Mouse (Mus musculus) layer of hippocampus, adult 2 months (tissue): Measurements from ENCODE around the gene Pi16. TPM values are rescaled to one million over a fixed set of nuclear protein-coding genes. Genes with fewer than 3 reads are reported as not detected.
A peak's percentile ranks its signal among the peaks of the same experiment; 100 is the strongest.
"Not testable (repeated sequence)": the region's sequence is repeated elsewhere in the genome, so short reads cannot be mapped to it uniquely, and the experiment has no call there.

Experiments used
- DNase-seq, 2 experiments: peaks; one replicate each; pipeline ENCODE4 v3.0.0; 2022; ENCODE audit warnings: low spot score in 2 of 2
- H3K27ac ChIP-seq: fragments of 200-600 bp; 2 replicates; pipeline ENCODE4 v1.8.1; 2022
- H3K4me3 ChIP-seq: fragments of 200-600 bp; 2 replicates; pipeline ENCODE4 v1.8.1; 2022; ENCODE audit warnings: mild to moderate bottlenecking
- CTCF ChIP-seq: fragments of 200-600 bp; conservative IDR thresholded peaks from 2 replicates; pipeline ENCODE4 v1.8.1; 2022; ENCODE audit warnings: antibody characterized with exemption, mild to moderate bottlenecking, moderate library complexity
- long read RNA-seq, 2 experiments: library from polyadenylated mRNA; stranded (forward); transcript quantifications; one replicate each; pipeline ENCODE4 v2.0.0; 2021; ENCODE audit warnings: borderline mapping rate in 2 of 2
- total RNA-seq, 2 experiments: library from RNA; stranded (reverse); gene quantifications; 2 replicates each; pipeline ENCODE4 v1.2.3; 2021

Gene Pi16
- total RNA-seq = 1 to 10 TPM in 1 of 2 experiments, under 1 TPM in 1; 0.74 to 1.1 TPM
- long read RNA-seq, experiment 1, partial matches to known transcripts = 0 of 1 reads
- long read RNA-seq, experiment 1, other reads (novel, unspliced or antisense) = 0 of 1 reads
- long read RNA-seq, experiment 2 = 0 reads

- DNase-seq, H3K4me3 ChIP-seq, H3K27ac ChIP-seq: not testable (repeated sequence)
Measured at GRCm38 (mm10) chr17:29317380-29317779, at the start of gene Pi16. TSS of gene Pi16 (plus strand) at chr17:29317680.

GRCm38 (mm10) chr17:29267931-29268681 lies 49.4 kb upstream of the Pi16 start:
- Histone ChIP-seq H3K4me3 (peak overlapping the region; percentile 63), H3K27ac (peak overlapping the region; percentile 92)
- no peak for TF ChIP-seq CTCF
- DNase-seq = no peak

- H3K27ac ChIP-seq = peak within 1 kb of the TSS; percentile 92
- peak within 1 kb of the TSS; percentile 63 for H3K4me3 ChIP-seq
- peak; percentile 93 to 97 for DNase-seq
- TF ChIP-seq CTCF = peak; percentile 94
Measured at GRCm38 (mm10) chr17:29268682-29269348, 48.7 kb upstream of the Pi16 start, which contains the start of gene BC004004. TSS of gene BC004004 (plus strand) at chr17:29268788.

- DNase-seq = no peak
- no peak for TF ChIP-seq CTCF
- Histone ChIP-seq H3K4me3 (peak overlapping the region; percentile 63), H3K27ac (peak overlapping the region; percentile 92)
Measured at GRCm38 (mm10) chr17:29269349-29269706, 48.2 kb upstream of the Pi16 start.

GRCm38 (mm10) chr17:29270148-29270698 lies 47.3 kb upstream of the Pi16 start:
- no peak for DNase-seq
- H3K27ac ChIP-seq = no peak overlapping the region
- TF ChIP-seq CTCF = no peak
- no peak overlapping the region for H3K4me3 ChIP-seq

GRCm38 (mm10) chr17:29273156-29273555 lies 44.3 kb upstream of the Pi16 start:
- no peak for TF ChIP-seq CTCF
- DNase-seq = no peak

GRCm38 (mm10) chr17:29273889-29274288 lies 43.6 kb upstream of the Pi16 start:
- Histone ChIP-seq H3K4me3 (no peak overlapping the region), H3K27ac (no peak overlapping the region)
- TF ChIP-seq CTCF = no peak
- no peak for DNase-seq

More at GRCm38 (mm10) chr17:29273156-29273555, 44.3 kb upstream of the Pi16 start:
- H3K4me3 ChIP-seq = no peak overlapping the region
- H3K27ac ChIP-seq = no peak overlapping the region

- Histone ChIP-seq H3K27ac (no peak overlapping the region), H3K4me3 (no peak overlapping the region)
- no peak for TF ChIP-seq CTCF
- DNase-seq = no peak
Measured at GRCm38 (mm10) chr17:29280422-29280821, 37.1 kb upstream of the Pi16 start.

GRCm38 (mm10) chr17:29281541-29281940 lies 35.9 kb upstream of the Pi16 start:
- TF ChIP-seq CTCF = no peak
- no peak for DNase-seq
- H3K4me3 ChIP-seq = no peak overlapping the region
- peak overlapping the region; percentile 62 for H3K27ac ChIP-seq

GRCm38 (mm10) chr17:29282216-29282952 lies 35.1 kb upstream of the Pi16 start:
- DNase-seq = no peak
- peak overlapping the region; percentile 4; the same call in 1 of the 2 replicates for H3K4me3 ChIP-seq
- TF ChIP-seq CTCF = no peak
- peak overlapping the region; percentile 62 for H3K27ac ChIP-seq

- no peak overlapping the region for H3K4me3 ChIP-seq
- H3K27ac ChIP-seq = no peak overlapping the region
- no peak for DNase-seq
- no peak for TF ChIP-seq CTCF
Measured at GRCm38 (mm10) chr17:29291793-29292192, 25.7 kb upstream of the Pi16 start.

GRCm38 (mm10) chr17:29292996-29293395 lies 24.5 kb upstream of the Pi16 start:
- Histone ChIP-seq H3K27ac (no peak overlapping the region), H3K4me3 (no peak overlapping the region)
- DNase-seq = no peak
- no peak for TF ChIP-seq CTCF
